Mouse (Mus musculus) liver, adult 2 months (tissue): ENCODE data around the gene Ankdd1a. TPM values are rescaled to one million over a fixed set of nuclear protein-coding genes. Genes with fewer than 3 reads are reported as not detected.
A peak's percentile ranks its signal among the peaks of the same experiment; 100 is the strongest.

ENCODE experiments used
- DNase-seq: peaks from one replicate; pipeline ENCODE4 v3.0.0-alpha.2; 2011; ENCODE audit warnings: low read depth, low spot score; ENCODE audit errors: extremely low read depth
- H3K27ac ChIP-seq: fragments of 200-500 bp; replicated peaks from 2 replicates; pipeline ENCODE4 v1.5.1; 2012; ENCODE audit warnings: low read depth, mild to moderate bottlenecking, control low read depth, inconsistent platforms, low read length; ENCODE audit not compliant: insufficient read depth
- H3K27me3 ChIP-seq: fragments of 200-500 bp; 2 replicates; pipeline ENCODE4 v1.6.1; 2012; ENCODE audit warnings: mild to moderate bottlenecking, moderate library complexity, low read length, inconsistent platforms; ENCODE audit not compliant: control insufficient read depth, insufficient read depth
- H3K36me3 ChIP-seq: fragments of 200-500 bp; 2 replicates; pipeline ENCODE4 v1.6.1; 2012; ENCODE audit warnings: low read length, inconsistent platforms; ENCODE audit not compliant: control insufficient read depth, insufficient read depth
- H3K4me1 ChIP-seq: fragments of 200-500 bp; 2 replicates; pipeline ENCODE4 v1.6.1; 2011; ENCODE audit warnings: low read length; ENCODE audit not compliant: control insufficient read depth, insufficient read depth
- H3K4me3 ChIP-seq: fragments of 200-500 bp; 2 replicates; pipeline ENCODE4 v1.5.1; 2011; ENCODE audit warnings: low read depth, mild to moderate bottlenecking, control low read depth, low read length, moderate library complexity; ENCODE audit not compliant: insufficient read depth
- H3K79me2 ChIP-seq: fragments of 200-500 bp; 2 replicates; pipeline ENCODE4 v1.6.1; 2012; ENCODE audit warnings: inconsistent platforms, mild to moderate bottlenecking, low read length, moderate library complexity; ENCODE audit not compliant: control insufficient read depth, insufficient read depth
- H3K9ac ChIP-seq: fragments of 200-500 bp; 2 replicates; pipeline ENCODE4 v1.6.1; 2012; ENCODE audit warnings: low read depth, mild to moderate bottlenecking, control low read depth, inconsistent platforms, low read length
- CTCF ChIP-seq: fragments of 200-500 bp; IDR thresholded peaks from 2 replicates; pipeline ENCODE4 v1.5.1; 2011; ENCODE audit warnings: low read depth, low read length, control low read depth
- POLR2A ChIP-seq: fragments of 200-500 bp; IDR thresholded peaks from 2 replicates; pipeline ENCODE4 v1.6.1; 2011; ENCODE audit warnings: low read length, control low read depth; ENCODE audit not compliant: insufficient read depth; ENCODE audit errors: extremely low read depth
- WGBS: fragments of 180-500 bp; shearing (Covaris S2); methylation state at CpG from one replicate; pipeline ENCODE4 v1.1.7; 2018; 5-methylcytosine and 5-hydroxymethylcytosine counted together
- polyA plus RNA-seq: library from polyadenylated mRNA; depleted of rRNA; stranded (reverse); fragments of >200 nt; gene quantifications from 2 replicates; pipeline ENCODE4 v1.2.3, GENCODE M21; 2012
- total RNA-seq: library from RNA; depleted of rRNA; stranded (reverse); fragments of >200 nt; gene quantifications from 2 replicates; pipeline ENCODE4 v1.2.3, GENCODE M21; 2014

Ankdd1a gene
- total and polyA plus RNA-seq, 2 experiments: not detected

- Histone ChIP-seq H3K4me3 (no peak overlapping the region), H3K9ac (no peak overlapping the region), H3K27ac (no peak overlapping the region), H3K4me1 (no peaks in the 10 kb centered on the region), H3K36me3 (no peaks in the 10 kb centered on the region), H3K27me3 (no peaks in the 10 kb centered on the region), H3K79me2 (no peaks in the 10 kb centered on the region)
- peak; percentile 43 for DNase-seq
- WGBS: 62% methylated on average over 3 of the region's 3 CpGs
- no peak for TF ChIP-seq CTCF
- no peak for TF ChIP-seq POLR2A
These were observed 15.3 kb upstream of the Ankdd1a start for GRCm38 (mm10) chr9:65535191-65535722.

DNA sequence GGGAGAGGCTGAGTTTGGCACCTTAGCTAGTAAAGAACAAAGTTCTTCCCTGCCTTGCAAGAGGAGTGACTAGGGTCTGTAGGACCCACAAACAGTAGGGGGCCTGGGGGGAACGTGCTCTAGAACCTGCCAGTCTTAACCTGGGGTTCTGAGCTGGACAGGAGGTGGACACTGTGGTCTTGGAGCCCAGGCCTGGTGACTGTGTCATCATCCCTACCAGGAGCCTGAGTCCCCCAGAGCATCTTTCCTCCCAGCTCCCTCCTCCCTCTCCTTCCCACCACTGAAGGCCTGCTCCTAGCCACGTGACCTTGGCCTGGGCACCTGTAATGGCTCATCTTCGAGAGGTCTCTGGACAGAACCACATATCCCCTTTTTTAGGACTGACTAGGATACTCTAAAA is 14.1 kb upstream of the Ankdd1a start:
- Histone ChIP-seq H3K4me3 (no peak overlapping the region), H3K79me2 (no peaks in the 10 kb centered on the region), H3K4me1 (no peaks in the 10 kb centered on the region), H3K27me3 (no peaks in the 10 kb centered on the region), H3K27ac (no peak overlapping the region), H3K36me3 (no peaks in the 10 kb centered on the region), H3K9ac (no peak overlapping the region)
- 90% methylated on average over 3 of the region's 3 CpGs for WGBS
- no peak for TF ChIP-seq CTCF
- no peak for TF ChIP-seq POLR2A
- no peak for DNase-seq

DNA sequence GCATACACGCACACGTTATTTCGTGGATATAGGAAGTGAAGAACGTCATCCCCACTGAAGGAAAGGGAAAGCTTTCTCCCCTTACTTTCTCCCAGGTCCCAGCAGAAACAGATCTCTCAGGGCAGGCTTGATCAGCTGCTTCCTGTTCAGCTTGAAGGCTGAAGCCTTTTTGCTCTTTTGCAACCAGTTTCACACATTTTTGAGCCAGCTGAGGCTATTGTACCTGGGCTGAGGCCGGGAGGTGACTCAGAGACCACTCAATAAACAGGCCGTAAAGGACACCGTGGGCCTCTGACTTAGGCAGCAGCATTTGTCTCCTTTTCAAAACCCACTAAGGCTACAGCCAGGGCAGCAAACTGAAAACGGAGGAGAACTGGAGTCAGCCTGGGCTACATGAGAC is 13.0 kb upstream of the Ankdd1a start:
- no peaks in the 10 kb centered on the region for H3K36me3 ChIP-seq
- WGBS: 79% methylated on average over 8 of the region's 8 CpGs

DNA sequence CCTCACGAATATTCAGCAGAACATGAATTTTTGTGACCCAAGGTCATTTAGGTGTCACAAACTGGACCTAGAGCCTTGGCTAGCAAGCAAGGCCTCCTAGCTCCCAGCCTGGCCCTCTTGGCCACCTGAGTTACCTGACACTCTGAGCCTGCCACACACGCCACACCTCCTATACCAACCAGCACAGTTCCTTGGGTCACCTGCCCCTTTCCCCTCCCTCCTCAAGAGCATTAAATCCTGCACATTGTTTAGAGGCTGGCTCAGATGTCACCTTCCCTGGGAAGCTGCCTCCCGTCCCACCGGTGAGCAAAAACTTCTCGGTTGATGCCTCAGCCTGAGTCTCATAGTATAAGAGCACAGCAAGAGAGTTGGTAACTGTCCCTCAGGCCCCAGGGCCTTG is 11.3 kb upstream of the Ankdd1a start:
- DNase-seq: no peak
- Histone ChIP-seq H3K27me3 (no peaks in the 10 kb centered on the region), H3K4me1 (no peaks in the 10 kb centered on the region), H3K36me3 (no peaks in the 10 kb centered on the region), H3K4me3 (no peak overlapping the region), H3K9ac (no peak overlapping the region), H3K27ac (no peak overlapping the region), H3K79me2 (no peaks in the 10 kb centered on the region)
- WGBS: 88% methylated on average over 5 of the region's 5 CpGs
- no peak for TF ChIP-seq POLR2A
- no peak for TF ChIP-seq CTCF

More for the DNA sequence above, 13.0 kb upstream of the Ankdd1a start:
- no peaks in the 10 kb centered on the region for H3K79me2 ChIP-seq
- no peak for DNase-seq
- H3K27ac ChIP-seq: no peak overlapping the region
- no peaks in the 10 kb centered on the region for H3K4me1 ChIP-seq
- no peak overlapping the region for H3K9ac ChIP-seq
- no peak overlapping the region for H3K4me3 ChIP-seq
- H3K27me3 ChIP-seq: no peaks in the 10 kb centered on the region
- TF ChIP-seq POLR2A (no peak), CTCF (no peak)

- H3K9ac ChIP-seq: no peak overlapping the region
- no peak overlapping the region for H3K4me3 ChIP-seq
- no peaks in the 10 kb centered on the region for H3K36me3 ChIP-seq
- no peaks in the 10 kb centered on the region for H3K4me1 ChIP-seq
- H3K27ac ChIP-seq: no peak overlapping the region
- no peaks in the 10 kb centered on the region for H3K27me3 ChIP-seq
- no peak for DNase-seq
- 82% methylated on average over 8 of the region's 8 CpGs for WGBS
- TF ChIP-seq CTCF (no peak), POLR2A (no peak)
- H3K79me2 ChIP-seq: no peaks in the 10 kb centered on the region
These were observed 9.7 kb upstream of the Ankdd1a start for GRCm38 (mm10) chr9:65529659-65530058.

DNA sequence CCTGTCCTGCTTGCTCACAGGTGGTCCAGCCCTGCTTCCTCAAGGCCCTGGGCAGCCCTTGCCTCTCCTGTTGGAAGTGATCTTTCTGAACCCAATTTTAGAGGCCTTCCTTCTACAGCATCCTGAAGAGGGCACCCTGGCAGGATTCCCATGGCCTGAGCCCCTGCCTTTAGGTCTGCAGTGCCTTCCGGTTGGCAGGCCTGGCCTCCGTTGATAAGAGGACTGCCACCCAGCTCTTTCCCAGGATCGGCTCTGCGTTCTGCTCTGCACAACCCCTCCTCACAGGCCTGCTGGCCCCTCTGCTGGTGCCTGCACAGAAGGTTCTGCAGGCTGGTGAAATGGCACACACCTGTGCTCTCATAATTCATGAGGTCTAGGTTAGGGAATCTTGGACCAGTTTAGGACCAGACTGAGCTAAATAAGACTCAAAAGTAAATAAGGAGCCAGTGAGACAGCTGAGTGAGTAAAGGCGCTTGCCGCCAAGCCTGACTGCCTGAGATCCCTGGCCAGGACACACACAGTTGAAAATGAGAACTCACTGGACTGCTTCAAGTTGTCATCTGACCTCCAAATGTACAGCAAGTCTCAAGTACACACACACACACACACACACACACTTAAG is 8.5 kb upstream of the Ankdd1a start:
- H3K4me3 ChIP-seq: no peak overlapping the region
- no peaks in the 10 kb centered on the region for H3K4me1 ChIP-seq
- no peaks in the 10 kb centered on the region for H3K36me3 ChIP-seq
- no peak overlapping the region for H3K27ac ChIP-seq
- H3K27me3 ChIP-seq: no peaks in the 10 kb centered on the region
- H3K9ac ChIP-seq: no peak overlapping the region
- DNase-seq: no peak
- 75% methylated on average over 6 of the region's 6 CpGs for WGBS
- H3K79me2 ChIP-seq: no peaks in the 10 kb centered on the region
- no peak for TF ChIP-seq POLR2A
- no peak for TF ChIP-seq CTCF
